Mouse (Mus musculus): ENCODE data around the gene Gm13043.
"Not testable (repeated sequence)": the region's sequence is repeated elsewhere in the genome, so short reads cannot be mapped to it uniquely, and the experiment has no call there.

Gene Gm13043
- long read RNA-seq, experiment 1, result 0 reads
- long read RNA-seq, experiment 2, result 0 reads

- intact Hi-C loops (cut with DNase I), result no loop called here
These were observed at the start of gene Gm13043 for GRCm38 (mm10) chr4:143511043-143511442. Gene Gm13043, plus strand, starts transcription at chr4:143511343.

- intact Hi-C loops (cut with DNase I), result not testable (repeated sequence)
These were observed 24.5 kb downstream of the Gm13043 start, which contains the start of gene Gm13040 for GRCm38 (mm10) chr4:143535654-143536053. Gene Gm13040, plus strand, starts transcription at chr4:143535954.

GRCm38 (mm10) chr4:143551400-143551799 is 40.3 kb downstream of the Gm13043 start, which contains the start of the genes BC080695 and Gm13057:
Gene BC080695, plus strand, starts transcription at chr4:143551700.
Gene Gm13057, plus strand, starts transcription at chr4:143551709.
- intact Hi-C loops (cut with DNase I), result not testable (repeated sequence)
